Mouse (Mus musculus) heart, adult 2 months (tissue): Measurements from ENCODE around the gene Eprs.

Experiments used
- CTCF ChIP-seq: fragments of 200-600 bp; IDR thresholded peaks from 2 replicates; pipeline ENCODE4 v1.8.1; 2022; ENCODE audit warnings: antibody characterized with exemption, mild to moderate bottlenecking, moderate library complexity
- EP300 ChIP-seq: fragments of 200-500 bp; IDR thresholded peaks from 2 replicates; pipeline ENCODE4 v1.6.1; 2011; ENCODE audit warnings: low read depth, low read length, control low read depth; ENCODE audit not compliant: insufficient read depth
- POLR2A ChIP-seq: fragments of 200-500 bp; IDR thresholded peaks from 2 replicates; pipeline ENCODE4 v1.6.1; 2011; ENCODE audit warnings: mild to moderate bottlenecking, low read depth, low read length, control low read depth; ENCODE audit not compliant: insufficient read depth

GRCm38 (mm10) chr1:185350611-185351010, 12.2 kb upstream of the Eprs start:
- TF ChIP-seq CTCF = no peak
- no peak for TF ChIP-seq EP300
- no peak for TF ChIP-seq POLR2A
